Mouse (Mus musculus) E14TG2a.4 (cell line): ENCODE data around the gene Cdh13.

Experiments used
- CTCF ChIP-seq: conservative IDR thresholded peaks from 2 replicates; pipeline ENCODE4 v1.5.1; 2014; ENCODE audit warnings: low read length
- NANOG ChIP-seq: IDR thresholded peaks from 2 replicates; pipeline ENCODE4 v1.6.1; 2014; ENCODE audit warnings: borderline replicate concordance, low read length, mixed read lengths
- POU5F1 ChIP-seq: IDR thresholded peaks from 2 replicates; pipeline ENCODE4 v1.6.1; 2014; ENCODE audit warnings: low read length, borderline replicate concordance

DNA sequence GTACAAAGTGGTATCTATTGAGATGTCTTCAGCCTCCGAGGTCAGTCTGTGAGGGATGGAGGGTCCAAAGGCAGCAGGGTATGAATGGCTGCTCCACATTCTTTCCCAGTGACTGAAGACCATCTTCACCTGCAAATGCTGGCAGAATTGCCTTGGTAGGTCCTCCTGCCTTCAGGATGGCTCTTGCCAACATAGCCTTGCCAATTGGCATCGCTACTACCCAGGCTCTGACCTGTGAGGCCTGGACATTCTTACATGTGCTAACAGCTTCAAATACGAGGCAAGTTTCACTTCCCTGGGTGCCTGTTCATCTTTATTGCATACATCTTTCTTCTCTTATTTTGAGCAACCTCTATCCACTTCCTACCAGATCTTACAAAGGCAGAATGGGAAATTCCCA is 425.8 kb downstream of the Cdh13 start:
- TF ChIP-seq CTCF: no peak
- TF ChIP-seq NANOG: no peak
- no peak for TF ChIP-seq POU5F1
